Mouse (Mus musculus) limb, embryonic 12.5 days (tissue): Measurements from ENCODE around the gene Ciao1. TPM values are rescaled to one million over a fixed set of nuclear protein-coding genes. Genes with fewer than 3 reads are reported as not detected.
"Not testable (repeated sequence)": the region's sequence is repeated elsewhere in the genome, so short reads cannot be mapped to it uniquely, and the experiment has no call there.

Experiments
- ATAC-seq: fragments of 200-750 bp; cut with Nextera tagmentation; 2 replicates; pipeline ENCODE4 v1.8.0; 2017; ENCODE audit warnings: low read depth, moderate TSS enrichment; ENCODE audit not compliant: insufficient number of reproducible peaks, insufficient read depth, low FRiP score, low TSS enrichment
- H3K27ac ChIP-seq: fragments of 300-500 bp; sonication (generic); 2 replicates; pipeline ENCODE4 v1.5.1; 2016; ENCODE audit warnings: mild to moderate bottlenecking, moderate library complexity
- H3K27me3 ChIP-seq: fragments of 300-500 bp; sonication (generic); 2 replicates; pipeline ENCODE4 v1.6.1; 2016; ENCODE audit warnings: mild to moderate bottlenecking, moderate library complexity
- H3K36me3 ChIP-seq: fragments of 300-500 bp; sonication (generic); 2 replicates; pipeline ENCODE4 v1.6.1; 2016; ENCODE audit warnings: mild to moderate bottlenecking, moderate library complexity
- H3K4me1 ChIP-seq: fragments of 300-500 bp; sonication (generic); replicated peaks from 2 replicates; pipeline ENCODE4 v1.6.1; 2016
- H3K4me2 ChIP-seq: fragments of 300-500 bp; sonication (generic); 2 replicates; pipeline ENCODE4 v1.6.1; 2016; ENCODE audit warnings: mild to moderate bottlenecking, moderate library complexity
- H3K4me3 ChIP-seq: fragments of 300-500 bp; sonication (generic); replicated peaks from 2 replicates; pipeline ENCODE4 v1.5.1; 2016; ENCODE audit warnings: mild to moderate bottlenecking
- H3K9ac ChIP-seq: fragments of 300-500 bp; sonication (generic); replicated peaks from 2 replicates; pipeline ENCODE4 v1.6.1; 2016; ENCODE audit warnings: mild to moderate bottlenecking, moderate library complexity
- H3K9me3 ChIP-seq: fragments of 300-500 bp; sonication (generic); 2 replicates; pipeline ENCODE4 v1.6.1; 2016; ENCODE audit warnings: mild to moderate bottlenecking, moderate library complexity
- WGBS: fragments of 180-500 bp; shearing (Covaris S2); methylation state at CpG from one replicate; pipeline ENCODE4 v1.1.7; 2016; 5-methylcytosine and 5-hydroxymethylcytosine counted together
- polyA plus RNA-seq: library from polyadenylated mRNA; unstranded; fragments of >200 nt; fragmentation: Nextera tagmentation; extraction: Ambion mirVana; gene quantifications from 2 replicates; pipeline ENCODE4 v1.2.1, GENCODE M21; 2016

Gene Ciao1
- 65.1 and 65.9 TPM in 2 replicates for polyA plus RNA-seq

DNA sequence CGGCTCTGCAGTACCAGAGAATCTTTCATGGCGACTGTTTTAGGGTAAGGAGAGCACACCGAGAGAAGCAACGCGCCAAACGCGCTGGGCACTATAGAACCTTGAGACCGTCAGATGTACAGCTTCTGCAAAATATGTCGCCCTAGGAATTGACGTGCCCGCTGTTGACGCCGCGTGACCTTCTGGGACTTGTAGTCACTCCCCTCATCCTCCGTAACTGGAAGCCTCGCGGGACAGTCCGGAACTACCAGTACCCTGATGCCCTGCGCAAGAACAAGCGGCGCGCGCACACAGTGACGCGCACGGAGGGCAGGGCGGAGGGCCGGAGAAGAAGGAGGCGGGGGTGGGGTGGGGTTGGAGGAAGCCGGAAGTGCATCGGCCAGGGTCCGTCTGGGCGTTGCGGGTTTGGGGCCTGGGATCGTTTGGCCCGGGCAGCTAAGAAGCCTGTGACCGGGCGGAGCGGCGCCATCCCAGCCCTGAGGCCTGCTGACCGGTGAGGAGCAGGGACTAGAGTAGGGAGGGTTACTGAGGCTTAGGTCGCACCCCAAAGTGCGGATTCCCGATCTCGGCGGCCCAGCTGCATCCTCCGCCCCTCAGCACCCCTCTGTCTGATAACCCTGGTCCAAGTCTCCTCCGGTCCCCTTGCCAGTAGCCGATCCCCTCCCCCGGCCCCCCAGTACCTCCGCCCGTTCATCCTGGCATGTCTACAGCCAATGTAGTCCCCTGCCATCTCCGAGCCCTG lies at the start of gene Ciao1, which contains the start of gene Tmem127:
Gene Ciao1 (minus strand): TSS at position 225 of the 742 bp plus-strand sequence.
Gene Tmem127 (plus strand): TSS at position 317 of the 742 bp plus-strand sequence.
- Histone ChIP-seq H3K27ac (peak within 1 kb of the TSS; percentile 59), H3K4me2 (peak within 1 kb of the TSS; percentile 100), H3K36me3 (peaks cover 45% of the 10 kb centered on the region), H3K4me1 (peaks cover 21% of the 10 kb centered on the region), H3K9ac (peak within 1 kb of the TSS; percentile 89), H3K27me3 (no peaks in the 10 kb centered on the region), H3K4me3 (peak within 1 kb of the TSS; percentile 94), H3K9me3 (no peaks in the 10 kb centered on the region)
- WGBS: under 1% methylated on average over 53 of the region's 53 CpGs
- peak; percentile 98 for ATAC-seq

- ATAC-seq: no peak
- Histone ChIP-seq H3K4me2 (no peak overlapping the region), H3K36me3 (peaks cover 88% of the 10 kb centered on the region), H3K27me3 (no peaks in the 10 kb centered on the region), H3K27ac (no peak overlapping the region), H3K9me3 (no peaks in the 10 kb centered on the region), H3K4me1 (no peaks in the 10 kb centered on the region; the same call in 1 of the 2 replicates), H3K4me3 (no peak overlapping the region), H3K9ac (no peak overlapping the region)
- 93% methylated on average over 7 of the region's 7 CpGs for WGBS
Measured at GRCm38 (mm10) chr2:127297001-127297805, 49.6 kb upstream of the Ciao1 start.

DNA sequence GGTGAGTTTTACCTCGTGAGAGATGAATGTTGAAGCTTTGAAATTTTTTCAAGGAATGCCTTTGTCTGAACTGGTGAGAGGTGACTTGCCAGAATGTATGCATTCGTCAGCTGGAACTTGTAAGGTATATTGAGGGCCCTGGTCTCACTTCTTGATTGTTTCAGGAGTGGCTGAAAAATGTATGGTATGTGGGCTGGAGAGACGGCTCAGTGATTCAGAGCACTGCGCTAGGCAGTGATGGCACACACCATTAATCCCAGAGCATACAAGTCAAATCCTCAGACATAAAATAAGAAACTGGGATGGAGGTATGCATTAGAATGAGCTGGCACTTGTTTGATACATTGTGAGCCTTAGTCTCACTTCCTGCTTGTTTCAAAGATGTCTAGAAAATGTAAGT lies 44.6 kb upstream of the Ciao1 start:
- no peak overlapping the region for H3K27ac ChIP-seq
- H3K4me1 ChIP-seq: no peaks in the 10 kb centered on the region
- ATAC-seq: no peak
- H3K9ac ChIP-seq: no peak overlapping the region
- H3K4me2 ChIP-seq: no peak overlapping the region
- peaks cover 86% of the 10 kb centered on the region for H3K36me3 ChIP-seq
- no peak overlapping the region for H3K4me3 ChIP-seq
- 82% methylated on average over 4 of the region's 4 CpGs for WGBS
- H3K27me3 ChIP-seq: no peaks in the 10 kb centered on the region
- no peaks in the 10 kb centered on the region for H3K9me3 ChIP-seq

- H3K4me2 ChIP-seq: no peak overlapping the region
- H3K4me1 ChIP-seq: no peaks in the 10 kb centered on the region
- ATAC-seq: no peak
- no peak overlapping the region for H3K4me3 ChIP-seq
- H3K9ac ChIP-seq: no peak overlapping the region
- H3K27me3 ChIP-seq: no peaks in the 10 kb centered on the region
- H3K9me3 ChIP-seq: no peaks in the 10 kb centered on the region
- no peak overlapping the region for H3K27ac ChIP-seq
- no peaks in the 10 kb centered on the region for H3K36me3 ChIP-seq
Measured at GRCm38 (mm10) chr2:127278162-127278561, 30.5 kb upstream of the Ciao1 start.

- no peaks in the 10 kb centered on the region for H3K27me3 ChIP-seq
- WGBS: 84% methylated on average over 5 of the region's 5 CpGs
- H3K9me3 ChIP-seq: no peaks in the 10 kb centered on the region
- no peak overlapping the region for H3K4me2 ChIP-seq
- H3K4me1 ChIP-seq: peaks cover 7% of the 10 kb centered on the region
- H3K4me3 ChIP-seq: no peak overlapping the region
- H3K9ac ChIP-seq: no peak overlapping the region
- H3K27ac ChIP-seq: no peak overlapping the region
- H3K36me3 ChIP-seq: peaks cover 6% of the 10 kb centered on the region; the same call in 1 of the 2 replicates
- no peak for ATAC-seq
Measured at GRCm38 (mm10) chr2:127275551-127276320, 28.1 kb upstream of the Ciao1 start.

- H3K4me2 ChIP-seq: no peak overlapping the region
- H3K9ac ChIP-seq: no peak overlapping the region
- no peaks in the 10 kb centered on the region for H3K27me3 ChIP-seq
- peaks cover 6% of the 10 kb centered on the region; the same call in 1 of the 2 replicates for H3K36me3 ChIP-seq
- no peak overlapping the region for H3K27ac ChIP-seq
- no peak for ATAC-seq
- 85% methylated on average over 2 of the region's 2 CpGs for WGBS
- H3K4me1 ChIP-seq: peaks cover 7% of the 10 kb centered on the region
- no peaks in the 10 kb centered on the region for H3K9me3 ChIP-seq
- no peak overlapping the region for H3K4me3 ChIP-seq
Measured at GRCm38 (mm10) chr2:127274590-127274989, 27.0 kb upstream of the Ciao1 start.

- Histone ChIP-seq H3K27me3 (no peaks in the 10 kb centered on the region), H3K4me3 (no peak overlapping the region), H3K4me2 (no peak overlapping the region), H3K27ac (no peak overlapping the region), H3K36me3 (peaks cover 6% of the 10 kb centered on the region; the same call in 1 of the 2 replicates), H3K4me1 (peaks cover 7% of the 10 kb centered on the region), H3K9ac (no peak overlapping the region), H3K9me3 (no peaks in the 10 kb centered on the region)
- ATAC-seq: no peak
- 95% methylated on average over 3 of the region's 3 CpGs for WGBS
Measured at GRCm38 (mm10) chr2:127272806-127273205, 25.2 kb upstream of the Ciao1 start.

DNA sequence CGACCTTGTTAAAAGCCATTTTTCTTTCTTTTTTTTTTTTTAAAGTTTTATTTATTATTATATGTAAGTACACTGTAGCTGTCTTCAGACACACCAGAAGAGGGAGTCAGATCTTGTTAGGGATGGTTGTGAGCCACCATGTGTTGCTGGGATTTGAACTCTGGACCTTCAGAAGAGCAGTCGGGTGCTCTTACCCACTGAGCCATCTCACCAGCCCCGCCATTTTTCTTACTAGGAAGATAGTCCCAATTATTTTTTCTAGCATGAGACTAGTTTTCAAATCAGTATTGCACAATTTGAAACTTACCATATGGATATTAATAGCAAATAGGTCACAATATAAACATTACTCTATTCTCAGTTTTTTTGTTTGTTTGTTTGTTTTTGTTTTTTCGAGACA lies 24.4 kb upstream of the Ciao1 start:
- H3K4me1 ChIP-seq, H3K4me3 ChIP-seq, H3K27me3 ChIP-seq, H3K36me3 ChIP-seq, H3K9ac ChIP-seq, H3K27ac ChIP-seq, H3K9me3 ChIP-seq, ATAC-seq, H3K4me2 ChIP-seq: not testable (repeated sequence)
- WGBS: 88% methylated on average over 4 of the region's 4 CpGs

- ATAC-seq: no peak
- peak overlapping the region; percentile 82 for H3K4me2 ChIP-seq
- WGBS: 21% methylated on average over 8 of the region's 8 CpGs
- H3K4me3 ChIP-seq: peak overlapping the region; percentile 97
- peak overlapping the region; percentile 93 for H3K9ac ChIP-seq
- peaks cover 6% of the 10 kb centered on the region; the same call in 1 of the 2 replicates for H3K36me3 ChIP-seq
- H3K27ac ChIP-seq: peak overlapping the region; percentile 95
- H3K27me3 ChIP-seq: no peaks in the 10 kb centered on the region
- H3K4me1 ChIP-seq: peaks cover 7% of the 10 kb centered on the region
- H3K9me3 ChIP-seq: no peaks in the 10 kb centered on the region
Measured at GRCm38 (mm10) chr2:127271042-127271515, 23.5 kb upstream of the Ciao1 start.

- Histone ChIP-seq H3K4me2 (peak overlapping the region; percentile 82), H3K9ac (peak overlapping the region; percentile 93), H3K4me1 (peaks cover 7% of the 10 kb centered on the region), H3K36me3 (peaks cover 6% of the 10 kb centered on the region; the same call in 1 of the 2 replicates), H3K4me3 (peak overlapping the region; percentile 97), H3K27me3 (no peaks in the 10 kb centered on the region), H3K27ac (peak overlapping the region; percentile 95), H3K9me3 (no peaks in the 10 kb centered on the region)
- under 1% methylated on average over 75 of the region's 75 CpGs for WGBS
- peak; percentile 92 for ATAC-seq
Measured at GRCm38 (mm10) chr2:127270300-127271041, 22.9 kb upstream of the Ciao1 start.
